Mouse (Mus musculus): ENCODE measurements around the gene Rnf39. TPM values are rescaled to one million over a fixed set of nuclear protein-coding genes. Genes with fewer than 3 reads are reported as not detected.
A peak's percentile ranks its signal among the peaks of the same experiment; 100 is the strongest.

Rnf39 gene
- polyA plus RNA-seq, 1 experiment from 2014 or later: 0.21 TPM

DNA sequence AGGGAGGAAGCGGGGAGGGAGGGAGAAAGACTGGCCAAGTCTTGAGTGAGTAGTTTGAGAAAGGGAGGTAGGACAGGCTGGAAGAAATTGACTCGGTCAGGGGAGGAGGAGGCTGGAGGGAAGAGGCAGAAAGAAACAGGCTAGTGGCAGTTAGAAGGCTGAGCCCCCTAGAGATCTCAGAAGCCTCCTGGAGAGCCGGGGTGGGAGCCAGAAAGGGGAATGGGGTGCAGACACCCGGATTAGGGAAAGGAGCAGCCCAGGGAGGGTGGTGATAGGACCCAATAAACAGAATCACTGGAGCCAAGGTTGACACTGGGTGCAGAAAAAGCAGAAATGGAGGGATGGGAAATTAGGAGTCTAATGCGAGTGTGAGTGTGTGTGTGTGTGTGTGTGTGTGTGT lies 973 bp downstream of the Rnf39 start:
- H3K4me3 ChIP-seq: 0 out of 2 replicates have a peak overlapping the region, but pooled peaks have one; percentile 38
- no peak overlapping the region; the same call in 1 of the 2 replicates for H3K4me2 ChIP-seq
- H3K27me3 ChIP-seq: peaks cover 61% of the 10 kb centered on the region
- H3K9ac ChIP-seq: no peak overlapping the region
- ATAC-seq: no peak
- H3K36me3 ChIP-seq (ENCODE audit: poor library complexity, severe bottlenecking): peaks cover 1% of the 10 kb centered on the region
- WGBS: 25% methylated on average over 5 of the region's 5 CpGs
- no peaks in the 10 kb centered on the region for H3K9me3 ChIP-seq (replicated peaks)
- H3K27ac ChIP-seq: no peak overlapping the region
- peaks cover 20% of the 10 kb centered on the region; the same call in 1 of the 2 replicates for H3K4me1 ChIP-seq

DNA sequence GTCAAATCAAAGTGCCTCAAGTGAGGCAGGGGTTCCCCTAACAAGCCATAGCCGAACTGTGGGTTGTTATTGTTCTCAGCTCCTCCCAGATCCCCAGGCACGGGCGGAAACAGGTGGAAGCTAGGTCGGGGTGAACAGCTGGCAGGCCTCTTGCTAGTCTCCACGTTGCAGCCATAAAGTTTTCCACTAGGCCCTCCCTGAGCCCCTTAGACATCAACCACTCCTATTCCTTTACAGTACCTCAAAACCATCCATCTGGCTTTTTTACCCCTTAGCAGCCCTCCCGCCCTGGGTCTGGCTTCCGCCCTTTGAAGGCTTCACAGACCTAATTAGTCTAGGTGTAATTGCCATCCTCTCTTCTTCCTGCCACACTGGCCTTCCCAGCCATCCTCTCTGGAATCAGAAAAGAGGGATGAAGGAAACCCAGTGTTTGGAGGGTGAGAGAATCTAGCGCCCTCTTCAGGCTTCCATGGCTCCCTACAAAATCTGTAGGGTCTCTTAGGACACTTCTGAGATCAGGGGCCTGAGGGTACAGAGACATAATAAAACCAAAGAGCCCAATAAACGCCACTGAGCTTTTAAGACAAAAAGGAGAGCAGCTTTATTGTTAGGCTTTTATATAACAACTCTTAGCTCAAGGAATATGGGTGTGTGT lies 1.5 kb downstream of the Rnf39 start:
- H3K27me3 ChIP-seq: peaks cover 61% of the 10 kb centered on the region
- no peak for ATAC-seq
- no peaks in the 10 kb centered on the region for H3K9me3 ChIP-seq (replicated peaks)
- H3K4me2 ChIP-seq: no peak overlapping the region
- H3K27ac ChIP-seq: no peak overlapping the region
- H3K4me1 ChIP-seq: peaks cover 20% of the 10 kb centered on the region; the same call in 1 of the 2 replicates
- WGBS: 26% methylated on average over 8 of the region's 9 CpGs
- no peak overlapping the region for H3K4me3 ChIP-seq
- no peak overlapping the region for H3K9ac ChIP-seq
- peaks cover 7% of the 10 kb centered on the region for H3K36me3 ChIP-seq (ENCODE audit: poor library complexity, severe bottlenecking)

DNA sequence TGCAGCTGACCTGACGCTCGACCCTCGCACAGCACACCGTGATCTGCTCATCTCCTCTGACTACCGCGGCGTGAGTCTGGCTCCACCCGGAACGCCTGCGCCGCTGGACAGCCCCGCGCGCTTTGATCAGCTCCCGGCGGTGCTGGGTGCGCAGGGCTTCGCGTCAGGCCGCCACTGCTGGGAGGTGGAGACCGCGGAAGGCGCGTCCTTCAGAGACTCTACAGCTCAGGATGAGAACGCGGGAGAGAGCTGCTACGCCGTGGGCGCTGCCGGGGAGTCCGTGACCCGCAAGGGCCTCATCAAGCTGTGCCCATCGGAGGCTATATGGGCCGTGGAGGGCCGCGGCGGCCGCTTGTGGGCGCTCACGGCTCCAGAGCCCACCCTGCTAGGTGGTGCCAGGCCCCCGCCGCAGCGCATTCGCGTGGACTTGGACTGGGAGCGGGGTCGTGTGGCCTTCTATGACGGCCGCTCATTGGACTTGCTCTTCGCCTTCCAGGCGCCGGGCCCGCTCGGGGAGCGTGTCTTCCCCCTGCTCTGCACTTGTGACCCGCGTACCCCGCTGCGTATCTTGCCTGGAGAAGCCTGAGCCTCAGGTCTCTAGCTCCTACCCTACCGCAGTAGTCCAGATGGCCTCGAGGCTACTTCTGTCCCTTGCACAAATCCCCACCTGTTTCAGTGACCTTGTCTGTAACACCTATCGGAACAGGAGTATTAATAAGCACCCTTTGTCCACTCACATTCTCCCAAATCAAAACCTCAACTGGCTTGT lies 4.5 kb downstream of the Rnf39 start:
- Histone ChIP-seq H3K36me3 (ENCODE audit: poor library complexity, severe bottlenecking) (peaks cover 10% of the 10 kb centered on the region), H3K9me3 (replicated peaks) (no peaks in the 10 kb centered on the region), H3K4me3 (peak overlapping the region; percentile 49), H3K27me3 (peaks cover 45% of the 10 kb centered on the region), H3K27ac (peak overlapping the region; percentile 41; the same call in 1 of the 2 replicates), H3K4me1 (peaks cover 34% of the 10 kb centered on the region), H3K4me2 (peak overlapping the region; percentile 86), H3K9ac (peak overlapping the region; percentile 78)
- under 1% methylated on average over 56 of the region's 62 CpGs for WGBS
- peak; percentile 49 for ATAC-seq

DNA sequence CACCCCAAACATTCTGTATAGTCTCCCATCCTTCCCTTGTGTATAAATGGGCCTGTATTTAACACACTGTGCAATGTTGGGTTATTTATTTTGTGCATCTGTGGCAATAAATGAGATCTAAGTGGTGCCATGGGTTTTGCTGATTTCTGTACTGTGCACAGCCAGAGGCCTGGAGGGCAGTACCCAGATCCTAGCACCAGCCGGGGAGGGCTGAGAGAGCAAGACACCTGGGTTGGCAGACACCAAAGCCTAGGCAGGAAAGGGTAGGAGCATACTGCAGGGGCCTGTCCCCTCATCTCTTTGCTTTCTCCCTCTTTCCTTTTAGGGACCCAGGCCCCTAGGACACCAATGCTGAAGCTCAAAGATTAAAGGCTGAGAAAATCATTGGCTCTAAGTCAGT lies 5.6 kb downstream of the Rnf39 start:
- 89% methylated on average over 1 of the region's 1 CpGs for WGBS
- peaks cover 24% of the 10 kb centered on the region for H3K4me1 ChIP-seq
- H3K9ac ChIP-seq: no peak overlapping the region
- no peak for ATAC-seq
- peaks cover 34% of the 10 kb centered on the region for H3K27me3 ChIP-seq
- H3K4me3 ChIP-seq: no peak overlapping the region
- peaks cover 10% of the 10 kb centered on the region for H3K36me3 ChIP-seq (ENCODE audit: poor library complexity, severe bottlenecking)
- H3K27ac ChIP-seq: no peak overlapping the region
- no peaks in the 10 kb centered on the region for H3K9me3 ChIP-seq (replicated peaks)
- H3K4me2 ChIP-seq: no peak overlapping the region

DNA sequence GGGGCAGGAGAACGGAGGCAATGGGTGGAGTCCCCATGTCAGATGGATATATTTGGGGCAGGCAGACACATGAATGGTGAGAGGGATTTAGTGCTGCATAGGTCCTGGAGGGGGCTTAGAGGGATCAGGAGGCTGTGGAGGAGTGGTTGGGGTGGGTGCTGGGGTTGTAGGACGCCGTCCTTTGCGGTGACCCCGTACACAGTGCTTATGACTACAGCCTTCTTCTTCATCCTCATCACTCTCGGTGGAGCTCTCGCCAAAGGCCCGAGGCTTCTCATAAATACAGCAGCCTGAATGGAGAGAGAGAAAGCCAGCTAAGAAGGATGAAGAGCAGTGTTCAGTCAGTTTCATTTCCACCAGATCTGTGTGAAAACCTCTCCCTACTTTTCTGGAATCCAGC lies 6.5 kb downstream of the Rnf39 start:
- H3K4me2 ChIP-seq: no peak overlapping the region
- H3K9me3 ChIP-seq (replicated peaks): no peaks in the 10 kb centered on the region
- peaks cover 25% of the 10 kb centered on the region for H3K27me3 ChIP-seq
- no peak overlapping the region for H3K27ac ChIP-seq
- H3K4me3 ChIP-seq: no peak overlapping the region
- peaks cover 12% of the 10 kb centered on the region for H3K36me3 ChIP-seq (ENCODE audit: poor library complexity, severe bottlenecking)
- peaks cover 23% of the 10 kb centered on the region for H3K4me1 ChIP-seq
- WGBS: 89% methylated on average over 8 of the region's 8 CpGs
- ATAC-seq: no peak
- no peak overlapping the region for H3K9ac ChIP-seq

- Histone ChIP-seq H3K27ac (peak within 1 kb of the TSS; percentile 83), H3K9me3 (replicated peaks) (no peaks in the 10 kb centered on the region), H3K36me3 (ENCODE audit: poor library complexity, severe bottlenecking) (peaks cover 19% of the 10 kb centered on the region), H3K4me3 (peak within 1 kb of the TSS; percentile 71), H3K27me3 (peaks cover 5% of the 10 kb centered on the region), H3K9ac (peak within 1 kb of the TSS; percentile 76), H3K4me2 (peak within 1 kb of the TSS; percentile 81), H3K4me1 (peaks cover 23% of the 10 kb centered on the region)
- 3% methylated on average over 36 of the region's 36 CpGs for WGBS
- ATAC-seq: peak; percentile 97
Measured at GRCm38 (mm10) chr17:36950981-36951947, 8.5 kb downstream of the Rnf39 start, which contains the start of gene Ppp1r11. Ppp1r11 (minus strand) TSS chr17:36951741.

- H3K9ac ChIP-seq: no peak overlapping the region
- no peak overlapping the region for H3K27ac ChIP-seq
- H3K27me3 ChIP-seq: no peaks in the 10 kb centered on the region
- no peak for ATAC-seq
- WGBS: 87% methylated on average over 2 of the region's 2 CpGs
- no peak overlapping the region for H3K4me3 ChIP-seq
- no peaks in the 10 kb centered on the region for H3K9me3 ChIP-seq (replicated peaks)
- peaks cover 30% of the 10 kb centered on the region for H3K4me1 ChIP-seq
- H3K36me3 ChIP-seq (ENCODE audit: poor library complexity, severe bottlenecking): peaks cover 24% of the 10 kb centered on the region
- H3K4me2 ChIP-seq: no peak overlapping the region
Measured at GRCm38 (mm10) chr17:36952631-36953030, 9.9 kb downstream of the Rnf39 start.

DNA sequence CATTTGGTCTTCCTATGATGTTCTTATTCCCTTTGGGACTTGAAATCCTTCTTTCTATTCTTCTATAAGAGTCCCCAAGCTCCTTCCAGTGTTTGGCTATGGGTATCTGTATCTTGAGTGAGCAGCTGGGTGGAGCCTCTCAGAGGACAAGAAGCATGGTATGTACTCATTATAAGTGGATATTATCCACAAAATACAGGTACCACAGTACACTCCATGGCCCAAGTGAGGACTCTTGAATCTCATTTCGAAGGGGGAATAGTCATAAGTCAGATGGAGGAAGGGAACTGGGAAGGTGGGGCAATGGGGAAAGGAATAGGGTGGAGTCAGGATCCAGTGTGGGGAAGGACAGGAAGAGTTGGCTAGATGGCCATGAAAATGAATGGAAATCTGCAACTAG lies 10.3 kb downstream of the Rnf39 start:
- ATAC-seq: no peak
- Histone ChIP-seq H3K9ac (no peak overlapping the region), H3K4me1 (peaks cover 28% of the 10 kb centered on the region), H3K4me2 (no peak overlapping the region), H3K27ac (no peak overlapping the region), H3K36me3 (ENCODE audit: poor library complexity, severe bottlenecking) (peaks cover 24% of the 10 kb centered on the region), H3K4me3 (no peak overlapping the region), H3K9me3 (replicated peaks) (no peaks in the 10 kb centered on the region), H3K27me3 (no peaks in the 10 kb centered on the region)
- 89% methylated on average over 1 of the region's 1 CpGs for WGBS

DNA sequence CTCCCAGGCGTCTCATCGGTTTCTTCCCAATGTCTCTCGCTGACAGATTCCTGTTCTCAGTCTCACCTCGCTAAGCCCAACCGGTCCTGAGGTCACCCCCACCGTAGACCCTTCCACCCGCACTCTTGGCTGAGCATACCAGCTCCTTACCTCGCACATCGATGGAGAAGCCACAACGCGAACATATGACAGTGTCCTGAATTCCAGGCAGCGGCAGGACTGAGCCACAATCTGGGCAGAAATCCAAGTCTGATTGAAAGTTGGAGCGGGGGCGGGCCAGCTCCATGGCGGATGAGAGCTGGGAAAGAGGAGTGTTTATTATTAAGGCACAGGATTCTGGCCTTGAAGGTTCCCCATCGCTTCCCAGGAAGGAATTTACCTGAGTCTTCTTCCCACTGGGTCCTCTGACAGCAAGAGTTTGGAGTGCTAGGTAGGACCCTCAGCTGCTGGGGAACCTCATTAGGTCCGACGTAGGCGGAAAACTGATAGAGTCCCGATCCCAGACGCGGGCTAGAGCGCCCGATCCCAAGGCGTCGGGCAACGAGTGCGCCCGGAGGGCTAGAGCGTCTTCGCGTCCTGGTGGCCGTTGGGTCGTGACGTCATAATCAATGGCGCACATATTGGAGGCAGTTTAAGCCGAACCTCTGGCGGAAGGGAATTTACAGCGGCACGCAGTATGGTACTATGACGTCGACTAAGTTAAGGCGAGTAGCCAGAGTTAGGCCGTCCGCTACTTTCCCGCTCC lies 15.5 kb downstream of the Rnf39 start, which contains the start of the genes Znrd1 and Znrd1as:
Gene Znrd1, minus strand, starts transcription at position 561 of the 745 bp plus-strand sequence.
Gene Znrd1as, plus strand, starts transcription at position 594 of the 745 bp plus-strand sequence.
- peak; percentile 99 for ATAC-seq
- peak within 1 kb of the TSS; percentile 73 for H3K9ac ChIP-seq
- peak within 1 kb of the TSS; percentile 56 for H3K4me3 ChIP-seq
- H3K9me3 ChIP-seq (replicated peaks): no peaks in the 10 kb centered on the region
- peak within 1 kb of the TSS; percentile 55 for H3K27ac ChIP-seq
- H3K36me3 ChIP-seq (ENCODE audit: poor library complexity, severe bottlenecking): peaks cover 14% of the 10 kb centered on the region; the same call in 1 of the 2 replicates
- WGBS: under 1% methylated on average over 46 of the region's 46 CpGs
- H3K27me3 ChIP-seq: no peaks in the 10 kb centered on the region
- H3K4me1 ChIP-seq: peaks cover 23% of the 10 kb centered on the region
- peak within 1 kb of the TSS; percentile 83 for H3K4me2 ChIP-seq

GRCm38 (mm10) chr17:36958884-36959283 lies 16.2 kb downstream of the Rnf39 start:
- peak overlapping the region; percentile 56 for H3K4me3 ChIP-seq
- H3K27me3 ChIP-seq: no peaks in the 10 kb centered on the region
- peak overlapping the region; percentile 83 for H3K4me2 ChIP-seq
- ATAC-seq: no peak; the same call in 1 of the 2 replicates
- H3K27ac ChIP-seq: peak overlapping the region; percentile 44; the same call in 1 of the 2 replicates
- peaks cover 14% of the 10 kb centered on the region; the same call in 1 of the 2 replicates for H3K36me3 ChIP-seq (ENCODE audit: poor library complexity, severe bottlenecking)
- WGBS: 13% methylated on average over 12 of the region's 12 CpGs
- H3K9me3 ChIP-seq (replicated peaks): no peaks in the 10 kb centered on the region
- H3K4me1 ChIP-seq: peaks cover 23% of the 10 kb centered on the region
- peak overlapping the region; percentile 73 for H3K9ac ChIP-seq

DNA sequence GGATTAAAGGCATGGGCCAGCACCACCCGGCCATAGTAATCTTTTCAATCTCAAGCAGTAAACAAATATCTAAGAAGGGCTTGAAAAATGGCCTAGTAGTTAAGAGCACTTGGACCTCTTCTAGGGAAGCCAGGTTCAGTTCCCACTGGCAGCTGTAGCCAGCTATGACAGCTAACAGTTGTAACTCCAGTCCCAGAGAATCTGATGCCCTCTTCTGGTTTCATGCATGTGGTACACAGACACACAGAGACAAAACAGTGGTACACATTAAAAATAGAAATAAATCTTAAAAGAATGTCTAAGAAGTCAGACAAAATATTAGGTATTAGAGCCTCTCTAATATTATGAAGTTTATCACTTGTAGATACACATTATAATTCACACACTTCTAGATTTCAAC lies 18.4 kb downstream of the Rnf39 start:
- ATAC-seq: no peak
- 76% methylated on average over 1 of the region's 1 CpGs for WGBS
- Histone ChIP-seq H3K4me1 (peaks cover 23% of the 10 kb centered on the region), H3K36me3 (ENCODE audit: poor library complexity, severe bottlenecking) (peaks cover 5% of the 10 kb centered on the region; the same call in 1 of the 2 replicates), H3K27ac (no peak overlapping the region), H3K4me3 (no peak overlapping the region), H3K9me3 (replicated peaks) (no peaks in the 10 kb centered on the region), H3K9ac (no peak overlapping the region), H3K4me2 (no peak overlapping the region), H3K27me3 (no peaks in the 10 kb centered on the region)

Measured in forebrain, embryonic 13.5 days (tissue).